Mouse (Mus musculus) left cerebral cortex, adult 2 months (tissue): ENCODE measurements at regions not wholly inside any gene's neighbourhood (a gene's known extent, or its start where the extent isn't known, plus 50 kb on each side); places are given as distances from the start of the nearest gene placed in this dataset.
A peak's percentile ranks its signal among the peaks of the same experiment; 100 is the strongest.

Experiments
- DNase-seq, 2 experiments: peaks; one replicate each; pipeline ENCODE4 v3.0.0; 2021 to 2022; ENCODE audit warnings: low spot score in 2 of 2, mixed read lengths in 1 of 2; ENCODE audit errors: extremely low spot score in 1 of 2
- H3K27ac ChIP-seq: fragments of 200-600 bp; 2 replicates; pipeline ENCODE4 v1.8.1; 2022
- H3K4me3 ChIP-seq: fragments of 200-600 bp; 2 replicates; pipeline ENCODE4 v1.8.1; 2022
- CTCF ChIP-seq: fragments of 200-600 bp; IDR thresholded peaks from 2 replicates; pipeline ENCODE4 v1.8.1; 2022; ENCODE audit warnings: antibody characterized with exemption, mild to moderate bottlenecking, moderate library complexity
- intact Hi-C: fragments of 180-260 bp; cut with DNase I; formaldehyde crosslinking; loops from one replicate; pipeline ENCODE4 v1.15.1; 2025

- no peak for DNase-seq
- intact Hi-C loops: no loop called here
- Histone ChIP-seq H3K4me3 (no peak overlapping the region), H3K27ac (no peak overlapping the region)
- TF ChIP-seq CTCF: no peak
Measured at GRCm38 (mm10) chr3:41158314-41158973, 75.6 kb upstream of the Pgrmc2 start.

- DNase-seq: no peak
- intact Hi-C loops: no loop called here
- Histone ChIP-seq H3K4me3 (no peak overlapping the region), H3K27ac (no peak overlapping the region)
- no peak for TF ChIP-seq CTCF
Measured at GRCm38 (mm10) chr3:41157428-41157827, 74.6 kb upstream of the Pgrmc2 start.

GRCm38 (mm10) chr3:41156562-41156961 lies 73.7 kb upstream of the Pgrmc2 start:
- DNase-seq: no peak
- intact Hi-C loops: no loop called here
- TF ChIP-seq CTCF: no peak
- H3K4me3 ChIP-seq: no peak overlapping the region
- no peak overlapping the region for H3K27ac ChIP-seq

GRCm38 (mm10) chr3:41155132-41155760 lies 72.4 kb upstream of the Pgrmc2 start:
- peak in 1 of 2 experiments; percentile 14 for DNase-seq

GRCm38 (mm10) chr3:41154402-41154801 lies 71.6 kb upstream of the Pgrmc2 start:
- Histone ChIP-seq H3K27ac (no peak overlapping the region), H3K4me3 (no peak overlapping the region)
- DNase-seq: no peak
- no peak for TF ChIP-seq CTCF
- intact Hi-C loops: no loop called here

More at GRCm38 (mm10) chr3:41155132-41155760, 72.4 kb upstream of the Pgrmc2 start:
- Histone ChIP-seq H3K4me3 (no peak overlapping the region), H3K27ac (no peak overlapping the region)
- TF ChIP-seq CTCF: no peak
- intact Hi-C loops: no loop called here

- intact Hi-C loops: no loop called here
- no peak for DNase-seq
- Histone ChIP-seq H3K27ac (no peak overlapping the region), H3K4me3 (no peak overlapping the region)
- TF ChIP-seq CTCF: no peak
Measured at GRCm38 (mm10) chr3:41151989-41152388, 69.1 kb upstream of the Pgrmc2 start.

GRCm38 (mm10) chr3:41140391-41140790 lies 57.5 kb upstream of the Pgrmc2 start:
- DNase-seq: no peak
- TF ChIP-seq CTCF: no peak
- no peak overlapping the region for H3K4me3 ChIP-seq
- H3K27ac ChIP-seq: no peak overlapping the region
- intact Hi-C loops: no loop called here

GRCm38 (mm10) chr3:41137931-41138330 lies 55.1 kb upstream of the Pgrmc2 start:
- intact Hi-C loops: no loop called here
- no peak for DNase-seq
- Histone ChIP-seq H3K4me3 (no peak overlapping the region), H3K27ac (no peak overlapping the region)
- TF ChIP-seq CTCF: no peak

GRCm38 (mm10) chr3:41132889-41133288 lies 50.0 kb upstream of the Pgrmc2 start:
- intact Hi-C loops: no loop called here
- DNase-seq: no peak

More at GRCm38 (mm10) chr3:41132889-41133288, 50.0 kb upstream of the Pgrmc2 start:
- no peak overlapping the region for H3K27ac ChIP-seq
- TF ChIP-seq CTCF: no peak
- no peak overlapping the region for H3K4me3 ChIP-seq
